Mouse (Mus musculus) stomach, postnatal 0 days (tissue): ENCODE measurements around the gene Ankrd13a. TPM values are rescaled to one million over a fixed set of nuclear protein-coding genes. Genes with fewer than 3 reads are reported as not detected.

Source experiments
- ATAC-seq: fragments of 200-750 bp; cut with Nextera tagmentation; 2 replicates; pipeline ENCODE4 v1.8.0; 2017; ENCODE audit not compliant: low FRiP score, low TSS enrichment
- DNase-seq: peaks from one replicate; pipeline ENCODE4 v3.0.0-alpha.2; 2016; ENCODE audit warnings: low spot score
- H3K27ac ChIP-seq: fragments of 300-500 bp; sonication (generic); replicated peaks from 2 replicates; pipeline ENCODE4 v1.5.1; 2014; ENCODE audit warnings: mild to moderate bottlenecking, control low read depth
- H3K27me3 ChIP-seq: fragments of 300-500 bp; sonication (generic); 2 replicates; pipeline ENCODE4 v1.6.1; 2014; ENCODE audit warnings: low read length; ENCODE audit not compliant: control insufficient read depth, insufficient read depth
- H3K36me3 ChIP-seq: fragments of 300-500 bp; sonication (generic); 2 replicates; pipeline ENCODE4 v1.6.1; 2014; ENCODE audit warnings: low read length, mixed read lengths; ENCODE audit not compliant: control insufficient read depth, insufficient read depth
- H3K4me1 ChIP-seq: fragments of 300-500 bp; sonication (generic); replicated peaks from 2 replicates; pipeline ENCODE4 v1.6.1; 2014; ENCODE audit warnings: antibody characterized with exemption; ENCODE audit not compliant: control insufficient read depth, insufficient read depth
- H3K4me2 ChIP-seq: fragments of 300-500 bp; sonication (generic); replicated peaks from 2 replicates; pipeline ENCODE4 v1.6.1; 2014; ENCODE audit warnings: low read depth, mild to moderate bottlenecking, control low read depth, moderate library complexity
- H3K4me3 ChIP-seq: fragments of 300-500 bp; sonication (generic); 2 replicates; pipeline ENCODE4 v1.5.1; 2014; ENCODE audit warnings: low read depth, low read length, control low read depth
- H3K9ac ChIP-seq: fragments of 300-500 bp; sonication (generic); 2 replicates; pipeline ENCODE4 v1.6.1; 2014; ENCODE audit warnings: mild to moderate bottlenecking, low read length, control low read depth, mixed read lengths
- H3K9me3 ChIP-seq: fragments of 300-500 bp; sonication (generic); 2 replicates; pipeline ENCODE4 v1.6.1; 2016; ENCODE audit warnings: low read length; ENCODE audit not compliant: control insufficient read depth
- CTCF ChIP-seq: IDR thresholded peaks from 2 replicates; pipeline ENCODE4 v1.5.1; 2016; ENCODE audit warnings: antibody characterized with exemption, low read depth, mild to moderate bottlenecking, moderate library complexity
- EP300 ChIP-seq: optimal IDR thresholded peaks from 2 replicates; pipeline ENCODE3; 2016; ENCODE audit warnings: antibody characterized with exemption
- WGBS: fragments of 180-500 bp; shearing (Covaris S2); extraction: QIAGEN DNeasy Blood & Tissue Kit; methylation state at CpG from one replicate; pipeline ENCODE4 v1.1.7; 2014; 5-methylcytosine and 5-hydroxymethylcytosine counted together
- polyA plus RNA-seq: library from polyadenylated mRNA; unstranded; fragments of >200 nt; fragmentation: Nextera tagmentation; extraction: Ambion mirVana; gene quantifications from 2 replicates; pipeline ENCODE4 v1.2.1, GENCODE M21; 2015

The Ankrd13a gene
- polyA plus RNA-seq, 1 experiment from 2014 or later: 36.4 TPM

- Histone ChIP-seq H3K4me2 (no peak overlapping the region), H3K27ac (no peak overlapping the region), H3K36me3 (peaks cover 19% of the 10 kb centered on the region), H3K9me3 (no peaks in the 10 kb centered on the region), H3K27me3 (no peaks in the 10 kb centered on the region), H3K9ac (no peak overlapping the region), H3K4me1 (no peaks in the 10 kb centered on the region), H3K4me3 (no peak overlapping the region)
- TF ChIP-seq EP300 (no peak), CTCF (no peak)
- 92% methylated on average over 13 of the region's 13 CpGs for WGBS
- ATAC-seq (no peak), DNase-seq (no peak)
Measured at GRCm38 (mm10) chr5:114804335-114804734, 29.9 kb downstream of the Ankrd13a start.

- TF ChIP-seq EP300: no peak
- TF ChIP-seq CTCF: peak; percentile 62
- Histone ChIP-seq H3K27ac (no peak overlapping the region), H3K4me3 (no peak overlapping the region), H3K36me3 (peaks cover 19% of the 10 kb centered on the region; the same call in 1 of the 2 replicates), H3K4me2 (no peak overlapping the region), H3K27me3 (no peaks in the 10 kb centered on the region), H3K4me1 (no peaks in the 10 kb centered on the region), H3K9me3 (no peaks in the 10 kb centered on the region), H3K9ac (no peak overlapping the region)
- WGBS: 63% methylated on average over 3 of the region's 3 CpGs
- peak; percentile 37 for DNase-seq
- no peak for ATAC-seq
Measured at GRCm38 (mm10) chr5:114804958-114805357, 30.5 kb downstream of the Ankrd13a start.

- Histone ChIP-seq H3K4me1 (no peaks in the 10 kb centered on the region), H3K4me2 (no peak overlapping the region), H3K27ac (peak overlapping the region; percentile 63), H3K9me3 (no peaks in the 10 kb centered on the region), H3K27me3 (no peaks in the 10 kb centered on the region), H3K36me3 (peaks cover 16% of the 10 kb centered on the region; the same call in 1 of the 2 replicates), H3K4me3 (no peak overlapping the region), H3K9ac (no peak overlapping the region)
- ATAC-seq: no peak; the same call in 1 of the 2 replicates
- no peak for TF ChIP-seq CTCF
- no peak for TF ChIP-seq EP300
- WGBS: 63% methylated on average over 15 of the region's 15 CpGs
- no peak for DNase-seq
Measured at GRCm38 (mm10) chr5:114805436-114806350, 31.2 kb downstream of the Ankrd13a start.

- H3K4me2 ChIP-seq: no peak overlapping the region; the same call in 1 of the 2 replicates
Measured at GRCm38 (mm10) chr5:114806636-114807035, 32.2 kb downstream of the Ankrd13a start.

GRCm38 (mm10) chr5:114807063-114807462, 32.6 kb downstream of the Ankrd13a start:
- ATAC-seq (no peak), DNase-seq (no peak)
- TF ChIP-seq CTCF (no peak), EP300 (no peak)
- Histone ChIP-seq H3K9me3 (no peaks in the 10 kb centered on the region), H3K27ac (peak overlapping the region; percentile 63), H3K36me3 (peaks cover 16% of the 10 kb centered on the region; the same call in 1 of the 2 replicates), H3K4me1 (no peaks in the 10 kb centered on the region), H3K9ac (no peak overlapping the region), H3K4me2 (no peak overlapping the region), H3K4me3 (no peak overlapping the region), H3K27me3 (no peaks in the 10 kb centered on the region)
- 53% methylated on average over 9 of the region's 9 CpGs for WGBS

More at GRCm38 (mm10) chr5:114806636-114807035, 32.2 kb downstream of the Ankrd13a start:
- Histone ChIP-seq H3K36me3 (peaks cover 16% of the 10 kb centered on the region; the same call in 1 of the 2 replicates), H3K4me3 (no peak overlapping the region), H3K27ac (peak overlapping the region; percentile 63), H3K27me3 (no peaks in the 10 kb centered on the region), H3K4me1 (no peaks in the 10 kb centered on the region), H3K9me3 (no peaks in the 10 kb centered on the region), H3K9ac (0 out of 2 replicates have a peak overlapping the region, but pooled peaks have one; percentile 27)
- ATAC-seq: no peak
- DNase-seq: no peak
- no peak for TF ChIP-seq EP300
- no peak for TF ChIP-seq CTCF
- 78% methylated on average over 8 of the region's 8 CpGs for WGBS

GRCm38 (mm10) chr5:114807468-114807867, 33.0 kb downstream of the Ankrd13a start:
- no peak overlapping the region for H3K4me2 ChIP-seq
- no peaks in the 10 kb centered on the region for H3K4me1 ChIP-seq
- H3K36me3 ChIP-seq: peaks cover 16% of the 10 kb centered on the region; the same call in 1 of the 2 replicates
- no peaks in the 10 kb centered on the region for H3K9me3 ChIP-seq
- DNase-seq: no peak
- WGBS: 37% methylated on average over 8 of the region's 8 CpGs
- no peaks in the 10 kb centered on the region for H3K27me3 ChIP-seq
- TF ChIP-seq CTCF: no peak
- no peak for TF ChIP-seq EP300
- H3K9ac ChIP-seq: no peak overlapping the region
- peak overlapping the region; percentile 63 for H3K27ac ChIP-seq
- no peak overlapping the region for H3K4me3 ChIP-seq
- ATAC-seq: peak; percentile 33; the same call in 1 of the 2 replicates
